8 mouse cellular contexts compared by ENCODE assay signal in the genomic region with DNA sequence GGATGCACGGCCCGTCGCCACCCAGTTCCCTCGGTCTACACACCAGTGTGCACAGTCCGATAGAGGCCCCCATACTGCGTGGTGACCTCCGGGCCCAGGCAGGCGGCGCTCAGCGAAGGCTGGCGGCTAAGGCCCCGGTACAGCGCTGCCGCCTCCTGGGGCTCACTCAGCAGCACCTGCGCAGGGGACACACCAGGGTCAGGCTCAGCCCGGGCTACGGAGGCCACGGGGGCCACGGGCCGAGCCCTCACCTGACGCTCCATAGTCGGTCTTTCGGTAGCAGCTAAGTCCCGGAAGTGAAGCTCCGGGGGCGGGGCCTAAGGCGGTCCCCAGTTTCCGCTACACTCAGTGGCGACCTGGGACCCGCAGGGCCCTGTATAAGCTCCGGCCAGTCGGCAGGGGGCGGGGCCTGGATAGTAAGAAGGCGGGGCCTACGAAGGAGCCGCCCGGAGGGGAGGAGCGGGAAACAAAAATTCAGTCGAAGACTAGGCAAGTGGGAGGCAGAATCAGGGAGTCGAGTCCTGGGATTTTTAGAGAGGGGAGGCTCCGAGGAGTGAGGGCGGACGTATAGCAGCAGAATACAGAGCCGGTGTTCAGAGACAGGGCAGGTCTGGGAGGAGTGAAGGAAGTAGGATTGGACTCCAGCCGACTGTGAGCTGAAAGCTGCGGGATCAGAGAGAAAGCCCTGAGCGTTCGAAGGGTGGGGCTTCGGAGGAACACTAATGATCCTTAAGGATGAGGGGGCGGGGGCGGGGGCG. TPM values are rescaled to one million over a fixed set of nuclear protein-coding genes. Genes with fewer than 3 reads are reported as not detected.
DNase-seq lines count a peak whose midpoint lies in the region; ATAC-seq lines count a peak whose summit lies in the region.

Gene Apeh, minus strand, starts transcription at position 423 of the 758 bp plus-strand sequence.

- H3K4me1 ChIP-seq in heart, embryonic 14.5 days (ENCODE audit: control insufficient read depth in 2 of 2, insufficient read depth in 2 of 2, low read length in 2 of 2): peaks cover 8 to 30% of the 10 kb centered on the region in 2 experiments
- peaks cover 71% of the 10 kb centered on the region for H3K4me1 ChIP-seq in liver, embryonic 13.5 days (replicated peaks)
- H3K4me1 ChIP-seq in stomach, embryonic 16.5 days (ENCODE audit: control insufficient read depth, insufficient read depth, low read length): peaks cover 20% of the 10 kb centered on the region

- H3K36me3 ChIP-seq in heart, embryonic 14.5 days (ENCODE audit: control insufficient read depth, insufficient read depth, low read length): peaks cover 36% of the 10 kb centered on the region
- H3K36me3 ChIP-seq in liver, embryonic 13.5 days: peaks cover 57% of the 10 kb centered on the region
- H3K36me3 ChIP-seq in stomach, embryonic 16.5 days (ENCODE audit: control insufficient read depth, insufficient read depth, low read length): 0 out of 2 replicates have a peak, but pooled peaks cover under 1% of the 10 kb centered on the region

- ATAC-seq in CD4-positive, CD25-positive, alpha-beta regulatory T cell, adult 4 months: peak; percentile 95
- peak; percentile 90 for ATAC-seq in heart, embryonic 14.5 days (ENCODE audit: insufficient number of reproducible peaks, insufficient read depth, low FRiP score, low read depth)
- peak; percentile 82 for ATAC-seq in liver, embryonic 13.5 days (ENCODE audit: low read depth)
- ATAC-seq in stomach, embryonic 16.5 days (ENCODE audit: insufficient read depth, low FRiP score): peak; percentile 95

- H3K4me2 ChIP-seq in heart, embryonic 14.5 days (ENCODE audit: low read length): peak within 1 kb of the TSS; percentile 99
- H3K4me2 ChIP-seq in liver, embryonic 13.5 days: peak within 1 kb of the TSS; percentile 92
- peak within 1 kb of the TSS; percentile 99 for H3K4me2 ChIP-seq in stomach, embryonic 16.5 days (ENCODE audit: low read depth, low read length)

- H3K9ac ChIP-seq in heart, embryonic 14.5 days (ENCODE audit: low read length): peak within 1 kb of the TSS; percentile 79
- H3K9ac ChIP-seq in liver, embryonic 13.5 days: peak within 1 kb of the TSS; percentile 98
- H3K9ac ChIP-seq in stomach, embryonic 16.5 days (ENCODE audit: low read length): peak within 1 kb of the TSS; percentile 86

- under 1% methylated on average over 52 of the region's 52 CpGs for WGBS in heart, embryonic 14.5 days
- WGBS in liver, embryonic 13.5 days (ENCODE audit: insufficient replicate concordance): under 1% methylated on average over 52 of the region's 52 CpGs
- WGBS in stomach, embryonic 16.5 days: under 1% methylated on average over 52 of the region's 52 CpGs

- peak within 1 kb of the TSS; percentile 56 to 58 for H3K27ac ChIP-seq in heart, embryonic 14.5 days (replicated peaks in 1 of 2; ENCODE audit: control insufficient read depth in 1 of 2, insufficient read depth in 1 of 2, low read depth in 2 of 2, low read length in 2 of 2)
- peak within 1 kb of the TSS; percentile 100 for H3K27ac ChIP-seq in liver, embryonic 13.5 days
- H3K27ac ChIP-seq in stomach, embryonic 16.5 days (ENCODE audit: low read length): peak within 1 kb of the TSS; percentile 78

- H3K4me3 ChIP-seq in heart, embryonic 14.5 days (ENCODE audit: control insufficient read depth in 1 of 2, insufficient read depth in 1 of 2, low read depth in 1 of 2, low read length in 2 of 2): peak within 1 kb of the TSS; percentile 59 to 78
- H3K4me3 ChIP-seq in liver, embryonic 13.5 days (replicated peaks): peak within 1 kb of the TSS; percentile 95
- peak within 1 kb of the TSS; percentile 81 for H3K4me3 ChIP-seq in stomach, embryonic 16.5 days (replicated peaks; ENCODE audit: low read length)

- no peaks in the 10 kb centered on the region for H3K27me3 ChIP-seq in heart, embryonic 14.5 days (ENCODE audit: control insufficient read depth, insufficient read depth, low read length)
- no peaks in the 10 kb centered on the region for H3K27me3 ChIP-seq in liver, embryonic 13.5 days
- H3K27me3 ChIP-seq in stomach, embryonic 16.5 days (ENCODE audit: control insufficient read depth, insufficient read depth, low read length): no peaks in the 10 kb centered on the region

- DNase-seq in c-Kit-negative CD71-positive TER-119-positive erythroid progenitor cells, embryonic 14.5 days (ENCODE audit: low read depth, low spot score): peak; percentile 97
- peak; percentile 70 for DNase-seq in fibroblast of lung, adult 2 months (ENCODE audit: low read depth)
- peak; percentile 98 for DNase-seq in kidney, postnatal 14 days
- peak; percentile 99 for DNase-seq in liver, embryonic 13.5 days
- DNase-seq in neural tube, embryonic 10.5 days (ENCODE audit: extremely low spot score, low spot score): peak; percentile 94

- no peaks in the 10 kb centered on the region for H3K9me3 ChIP-seq in heart, embryonic 14.5 days (ENCODE audit: control insufficient read depth, low read length)
- no peaks in the 10 kb centered on the region for H3K9me3 ChIP-seq in liver, embryonic 13.5 days (replicated peaks)
- H3K9me3 ChIP-seq in stomach, embryonic 16.5 days (replicated peaks; ENCODE audit: control insufficient read depth, low read length): no peaks in the 10 kb centered on the region

RNA-seq across cellular contexts. Expression of gene Apeh, which starts in this region (rescaled TPM):
- 10 to 100 TPM; 52.2 to 70.5 TPM for polyA plus RNA-seq in CD4-positive, CD25-positive, alpha-beta regulatory T cell, adult 4 months (2017; shearing (Covaris generic))
- 48.7 and 50.8 TPM in 2 replicates for polyA plus RNA-seq in heart, embryonic 14.5 days (2014; fragmentation: Nextera tagmentation; extraction: Ambion mirVana)
- polyA plus RNA-seq in liver, embryonic 13.5 days (2015; fragmentation: Nextera tagmentation; extraction: Ambion mirVana): 176 and 195 TPM in 2 replicates
- polyA plus RNA-seq in stomach, embryonic 16.5 days (2015; fragmentation: Nextera tagmentation; extraction: Ambion mirVana): 75.1 and 82.7 TPM in 2 replicates

Comparison
In these comparisons a context has a peak if more than half of its experiments do, and no peak if none do; other contexts are left out.
1. Peak in every context shown above with its lines: DNase-seq, ATAC-seq, H3K4me3 ChIP-seq and H3K27ac ChIP-seq.